Mouse (Mus musculus) heart, embryonic 15.5 days (tissue): Measurements from ENCODE around the gene Vmn2r110. TPM values are rescaled to one million over a fixed set of nuclear protein-coding genes. Genes with fewer than 3 reads are reported as not detected.

ENCODE experiments used
- ATAC-seq: fragments of 200-750 bp; cut with Nextera tagmentation; replicated peaks from 2 replicates; pipeline ENCODE4 v1.8.0; 2017; ENCODE audit warnings: low read depth, moderate TSS enrichment; ENCODE audit not compliant: insufficient number of reproducible peaks, insufficient read depth, low FRiP score
- H3K27ac ChIP-seq: fragments of 300-500 bp; sonication (generic); 2 replicates; pipeline ENCODE4 v1.5.1; 2015; ENCODE audit warnings: mild to moderate bottlenecking, inconsistent platforms
- H3K27me3 ChIP-seq: fragments of 300-500 bp; sonication (generic); 2 replicates; pipeline ENCODE4 v1.6.1; 2015; ENCODE audit warnings: inconsistent platforms
- H3K36me3 ChIP-seq: fragments of 300-500 bp; sonication (generic); 2 replicates; pipeline ENCODE4 v1.6.1; 2015; ENCODE audit warnings: mild to moderate bottlenecking, inconsistent platforms
- H3K4me1 ChIP-seq: fragments of 300-500 bp; sonication (generic); replicated peaks from 2 replicates; pipeline ENCODE4 v1.6.1; 2015; ENCODE audit warnings: inconsistent platforms
- H3K4me2 ChIP-seq: fragments of 300-500 bp; sonication (generic); 2 replicates; pipeline ENCODE4 v1.6.1; 2015; ENCODE audit warnings: inconsistent platforms, mild to moderate bottlenecking, moderate library complexity
- H3K4me3 ChIP-seq: fragments of 300-500 bp; sonication (generic); 2 replicates; pipeline ENCODE4 v1.5.1; 2015; ENCODE audit warnings: mild to moderate bottlenecking, inconsistent platforms
- H3K9ac ChIP-seq: fragments of 300-500 bp; sonication (generic); 2 replicates; pipeline ENCODE4 v1.6.1; 2015; ENCODE audit warnings: mild to moderate bottlenecking, inconsistent platforms
- H3K9me3 ChIP-seq: fragments of 300-500 bp; sonication (generic); replicated peaks from 2 replicates; pipeline ENCODE4 v1.6.1; 2016; ENCODE audit warnings: inconsistent platforms
- WGBS: fragments of 180-500 bp; shearing (Covaris S2); methylation state at CpG from one replicate; pipeline ENCODE4 v1.1.7; 2015; ENCODE audit warnings: mixed read lengths; 5-methylcytosine and 5-hydroxymethylcytosine counted together
- polyA plus RNA-seq: library from polyadenylated mRNA; unstranded; fragments of >200 nt; fragmentation: Nextera tagmentation; extraction: Ambion mirVana; gene quantifications from 2 replicates; pipeline ENCODE4 v1.2.1, GENCODE M21; 2015

The Vmn2r110 gene
- polyA plus RNA-seq, result not detected in 2 replicates

- Histone ChIP-seq H3K36me3 (no peaks in the 10 kb centered on the region), H3K4me1 (no peaks in the 10 kb centered on the region), H3K27me3 (no peaks in the 10 kb centered on the region), H3K27ac (no peak within 1 kb of the TSS), H3K9me3 (no peaks in the 10 kb centered on the region), H3K4me3 (no peak within 1 kb of the TSS), H3K9ac (no peak within 1 kb of the TSS), H3K4me2 (no peak within 1 kb of the TSS)
- WGBS, result 24% methylated on average over 1 of the region's 1 CpGs
- ATAC-seq, result no peak
Measured at GRCm38 (mm10) chr17:20596323-20596722, at the start of gene Vmn2r110. Vmn2r110 (minus strand) TSS chr17:20596423.

DNA sequence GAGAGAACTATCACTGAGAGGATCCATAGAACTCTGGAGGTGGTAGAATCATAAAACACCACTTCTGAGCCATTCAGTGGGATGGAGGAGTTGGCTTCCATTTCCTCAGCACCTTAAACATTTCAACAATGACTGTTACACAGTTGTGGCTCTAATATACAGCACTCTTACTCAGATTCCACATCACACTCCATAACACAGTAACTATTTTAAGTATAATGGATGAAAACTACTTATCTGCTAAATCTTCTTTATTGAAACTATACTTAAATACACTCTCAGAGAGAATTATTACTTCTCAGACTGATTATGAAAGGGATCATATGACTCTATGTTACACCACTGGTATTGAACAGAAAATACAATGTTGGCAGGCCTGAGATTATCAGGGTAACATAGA, 28.6 kb upstream of the Vmn2r110 start, which contains the start of gene Fpr-rs3:
Gene Fpr-rs3 (minus strand): TSS at position 101 of the 400 bp plus-strand sequence.
- Histone ChIP-seq H3K4me2 (no peak within 1 kb of the TSS), H3K9me3 (peaks cover 8% of the 10 kb centered on the region), H3K27ac (no peak within 1 kb of the TSS), H3K36me3 (no peaks in the 10 kb centered on the region), H3K27me3 (no peaks in the 10 kb centered on the region), H3K9ac (no peak within 1 kb of the TSS), H3K4me3 (no peak within 1 kb of the TSS), H3K4me1 (no peaks in the 10 kb centered on the region)
- ATAC-seq, result no peak

DNA sequence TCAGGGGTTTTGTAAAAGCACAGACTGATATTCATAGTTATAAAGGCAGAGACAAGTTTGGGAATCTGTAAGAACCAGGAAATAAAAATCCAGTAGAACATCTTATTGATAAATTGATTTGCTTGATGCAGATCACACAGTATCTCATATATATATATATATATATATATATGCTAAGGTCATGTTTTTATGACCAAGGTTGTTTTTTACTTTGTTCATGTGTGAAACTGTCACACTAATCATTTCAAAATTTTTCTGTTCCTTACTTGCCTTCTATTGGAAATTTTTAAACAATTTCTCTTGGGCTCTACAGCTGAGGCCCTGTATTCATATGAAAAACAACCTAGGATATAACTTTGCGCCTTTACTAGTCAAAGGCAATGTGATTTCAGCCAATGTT, 31.6 kb downstream of the Vmn2r110 start, which contains the start of gene Vmn2r109:
Gene Vmn2r109 (minus strand): TSS at position 101 of the 400 bp plus-strand sequence.
- no peak for ATAC-seq
- Histone ChIP-seq H3K9ac (no peak within 1 kb of the TSS), H3K9me3 (no peaks in the 10 kb centered on the region), H3K27me3 (no peaks in the 10 kb centered on the region), H3K4me1 (no peaks in the 10 kb centered on the region), H3K27ac (no peak within 1 kb of the TSS), H3K4me3 (no peak within 1 kb of the TSS), H3K36me3 (no peaks in the 10 kb centered on the region), H3K4me2 (no peak within 1 kb of the TSS)
- WGBS, result 75% methylated on average over 1 of the region's 1 CpGs

Other genes starting within 250 kb of the Vmn2r110 start
- gene Vmn1r224, start 182.3 kb downstream of the Vmn2r110 start, polyA plus RNA-seq, result not detected in 2 replicates
- not detected in 2 replicates for gene Vmn2r108, start 115.1 kb downstream of the Vmn2r110 start, polyA plus RNA-seq
- gene Vmn1r225, start 98.3 kb downstream of the Vmn2r110 start, polyA plus RNA-seq, result not detected in 2 replicates
- gene Vmn2r109, start 31.7 kb downstream of the Vmn2r110 start, polyA plus RNA-seq, result not detected in 2 replicates
- gene Fpr-rs3, start 28.5 kb upstream of the Vmn2r110 start, polyA plus RNA-seq, result not detected in 2 replicates
- gene Vmn1r226, start 86.4 kb upstream of the Vmn2r110 start, polyA plus RNA-seq, result not detected in 2 replicates
- gene Vmn1r227, start 133.4 kb upstream of the Vmn2r110 start, polyA plus RNA-seq, result not detected in 2 replicates
- not detected in 2 replicates for gene Vmn1r228, start 189.7 kb upstream of the Vmn2r110 start, polyA plus RNA-seq
- gene Vmn1r229, start 215.1 kb upstream of the Vmn2r110 start, polyA plus RNA-seq, result not detected in 2 replicates
- gene Vmn1r230, start 244.0 kb upstream of the Vmn2r110 start, polyA plus RNA-seq, result not detected in 2 replicates